11 mouse cellular contexts compared by ENCODE assay signal in genomic region chr14:13770686-13771085, GRCm38 (mm10).
A peak's percentile ranks its signal among the peaks of the same experiment; 100 is the strongest.
DNase-seq lines count a peak whose midpoint lies in the region; TF ChIP-seq lines count a peak whose summit lies in the region.
"Had no signal": no experiment of that assay in that cellular context is flagged by ENCODE, and none has a peak within 500 bp of the region (broad histone marks: within the 10 kb centered on the region; RNA-seq: fewer than 3 reads in every experiment).

No protein-coding gene starts in this region.

- no peaks in the 10 kb centered on the region for H3K36me3 ChIP-seq in forebrain, embryonic 10.5 days (replicated peaks)

- no peak overlapping the region for H3K4me3 ChIP-seq in forebrain, embryonic 10.5 days
- no peak overlapping the region for H3K4me3 ChIP-seq in olfactory bulb, adult 2 months (ENCODE audit: insufficient read depth, low read depth, low read length)
- H3K4me3 ChIP-seq: myocyte had no signal

- no peaks in the 10 kb centered on the region for H3K9me3 ChIP-seq in forebrain, embryonic 10.5 days

- 0% methylated on average over 1 of the region's 1 CpGs for WGBS in forebrain, embryonic 10.5 days
- 3% methylated on average over 1 of the region's 1 CpGs for WGBS in olfactory bulb, adult 2 months

- H3K27me3 ChIP-seq in forebrain, embryonic 10.5 days (ENCODE audit: poor library complexity, severe bottlenecking) = no peaks in the 10 kb centered on the region
- H3K27me3 ChIP-seq: CH12.LX had no signal

- peaks cover 19% of the 10 kb centered on the region for H3K4me1 ChIP-seq in forebrain, embryonic 10.5 days
- peaks cover 2% of the 10 kb centered on the region; the same call in 1 of the 2 replicates for H3K4me1 ChIP-seq in olfactory bulb, adult 2 months (ENCODE audit: control insufficient read depth, insufficient read depth, low read length)

- intact Hi-C loops in left cerebral cortex, postnatal 14 days (cut with DNase I) = no loop called here

- DNase-seq in layer of hippocampus, adult 8-10 months (ENCODE audit: low spot score in 2 of 2) = peak; percentile 7 to 10
- DNase-seq in layer of hippocampus, adult 11-12 months (ENCODE audit: low spot score) = no peak
- peak; percentile 36 for DNase-seq in forebrain, embryonic 10.5 days (ENCODE audit: extremely low spot score, low spot score)
- DNase-seq in left cerebral cortex, postnatal 14 days (ENCODE audit: low spot score in 2 of 2) = peak; percentile 19 to 57
- DNase-seq in urinary bladder, postnatal 14 days (ENCODE audit: low spot score) = no peak
- DNase-seq in spleen, adult 18-20 months = no peak
- no peak for DNase-seq in heart, adult 11 months
- DNase-seq: cerebellum, adult 9-11 months had no signal

- no peak for TF ChIP-seq CTCF in olfactory bulb, adult 2 months (IDR thresholded peaks at IDR 0.05; ENCODE audit: insufficient read depth, low read depth, low read length)

- peak overlapping the region; percentile 73 for H3K27ac ChIP-seq in forebrain, embryonic 10.5 days
- H3K27ac ChIP-seq in olfactory bulb, adult 2 months (ENCODE audit: insufficient read depth, low read depth, low read length) = 0 out of 2 replicates have a peak overlapping the region, but pooled peaks have one; percentile 58

- TF ChIP-seq POLR2A in olfactory bulb, adult 2 months (IDR thresholded peaks at IDR 0.05; ENCODE audit: insufficient read depth, low read depth, low read length) = no peak

Comparison
In these comparisons a context has a peak if more than half of its experiments do, and no peak if none do; other contexts are left out.
1. DNase-seq: peak in layer of hippocampus, adult 8-10 months (2 of 2), forebrain, embryonic 10.5 days (single experiment) and left cerebral cortex, postnatal 14 days (2 of 2); none in layer of hippocampus, adult 11-12 months (single experiment), urinary bladder, postnatal 14 days (single experiment), spleen, adult 18-20 months (0 of 2) and heart, adult 11 months (single experiment).